Mouse (Mus musculus) lung, adult 2 months (tissue): ENCODE data around the gene Cbr1.

ENCODE experiments used
- CTCF ChIP-seq: fragments of 200-500 bp; IDR thresholded peaks from 2 replicates; pipeline ENCODE4 v1.5.1; 2011; ENCODE audit warnings: mild to moderate bottlenecking, low read length, control low read depth; ENCODE audit not compliant: insufficient read depth
- POLR2A ChIP-seq: fragments of 200-500 bp; IDR thresholded peaks from 2 replicates; pipeline ENCODE4 v1.6.1; 2011; ENCODE audit warnings: low read depth, mild to moderate bottlenecking, control low read depth, low read length, borderline replicate concordance; ENCODE audit errors: extremely low read depth

DNA sequence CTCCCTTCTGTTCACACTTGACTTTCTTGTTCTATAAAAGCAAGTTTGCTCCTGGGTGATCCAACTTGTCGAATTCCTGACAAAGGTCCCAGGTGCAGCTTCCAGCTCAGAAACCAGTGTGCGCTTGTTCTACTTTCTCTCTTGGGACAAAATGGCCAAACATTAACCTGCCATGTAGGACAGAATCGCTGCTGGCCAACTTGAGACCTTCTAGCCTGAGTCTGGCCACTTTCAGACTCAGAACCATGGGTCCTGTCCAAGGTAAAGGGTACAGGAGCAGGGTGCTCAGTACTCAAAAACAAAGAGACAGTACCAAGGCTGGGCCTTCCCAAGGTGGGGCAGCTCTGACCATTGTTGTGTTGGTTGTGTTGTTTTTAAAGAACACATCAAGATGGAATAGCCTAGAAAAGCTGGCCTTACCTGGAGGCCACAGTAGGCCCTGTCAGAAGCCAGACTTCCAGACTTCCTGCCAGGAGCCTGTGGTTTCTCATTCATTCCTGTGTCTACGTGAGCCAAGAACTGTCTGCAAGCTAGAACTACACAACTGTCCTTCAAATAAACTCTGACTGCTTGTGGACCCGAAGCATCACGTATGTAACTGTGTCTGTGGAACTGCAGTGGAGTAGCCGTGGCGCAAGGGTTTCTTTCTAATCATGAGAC, 27.2 kb upstream of the Cbr1 start:
- TF ChIP-seq CTCF, result no peak
- no peak for TF ChIP-seq POLR2A
